Mouse (Mus musculus) lung, postnatal 10 days (tissue): ENCODE measurements around the gene Aff3.

ENCODE experiments used
- DNase-seq: peaks from one replicate; pipeline ENCODE4 v3.0.0; 2021

Gene Aff3

DNA sequence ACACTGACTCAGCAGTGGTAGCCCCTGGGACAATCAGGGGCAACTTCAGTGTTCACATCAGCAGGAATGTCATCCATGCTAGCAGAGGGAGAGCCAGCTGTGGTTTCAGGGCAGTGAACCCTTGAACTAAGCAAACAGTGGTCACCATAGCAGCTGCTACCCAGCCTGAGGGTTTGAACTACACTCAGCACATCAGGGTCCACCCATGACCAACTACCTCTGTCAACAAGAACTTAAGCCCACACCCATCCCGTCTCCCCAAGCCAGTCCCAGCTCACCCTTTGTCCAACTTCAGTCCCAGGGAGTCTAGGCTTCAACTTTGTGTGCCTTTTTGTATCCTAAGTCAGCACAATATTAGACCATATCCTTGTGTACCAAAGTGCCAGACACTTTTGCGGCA lies 176.9 kb downstream of the Aff3 start:
- DNase-seq = no peak

- DNase-seq = no peak
Measured at GRCm38 (mm10) chr1:38483191-38483590, 181.6 kb downstream of the Aff3 start.

- DNase-seq = peak; percentile 56
Measured at GRCm38 (mm10) chr1:38478246-38478743, 186.5 kb downstream of the Aff3 start.

DNA sequence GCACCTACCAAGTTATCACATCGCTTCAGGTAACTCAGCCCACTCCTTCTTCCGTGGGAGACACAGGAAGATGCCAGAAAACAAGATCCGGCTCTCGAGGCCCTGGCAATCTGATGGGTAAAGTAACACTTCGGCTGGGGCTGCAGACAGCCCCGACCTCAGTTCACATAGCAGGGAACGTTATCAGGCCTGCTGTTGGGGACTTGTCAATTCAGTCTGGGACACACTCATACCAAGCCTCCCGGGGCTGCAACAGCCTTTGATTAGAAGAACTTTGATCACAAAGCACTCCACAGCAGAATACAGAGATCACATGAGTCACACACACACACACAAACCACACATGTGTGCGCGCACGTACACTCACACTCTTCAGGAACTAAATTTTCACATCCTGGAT lies 193.9 kb downstream of the Aff3 start:
- DNase-seq = no peak

DNA sequence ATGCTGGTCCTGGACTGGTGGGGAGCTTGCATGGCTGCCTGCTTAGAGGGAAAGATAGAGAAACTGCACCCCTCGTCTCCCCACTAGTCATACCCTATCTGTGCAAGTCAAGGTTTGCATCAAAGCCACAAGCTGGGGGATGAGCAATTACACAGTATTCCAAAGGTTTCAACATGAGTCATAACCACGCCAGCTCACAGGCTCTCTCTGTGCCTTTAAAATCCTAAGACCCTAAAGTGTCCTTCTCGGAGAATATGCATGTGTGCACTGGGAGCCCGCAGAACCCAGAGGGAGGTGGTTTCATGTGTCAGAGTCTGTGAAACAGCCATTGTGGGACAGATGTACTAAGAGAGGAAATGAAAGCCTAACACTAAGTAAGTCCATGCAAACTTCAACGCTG lies 194.6 kb downstream of the Aff3 start:
- DNase-seq = no peak

GRCm38 (mm10) chr1:38467305-38468083 lies 197.3 kb downstream of the Aff3 start:
- no peak for DNase-seq

- no peak for DNase-seq
Measured at GRCm38 (mm10) chr1:38456719-38457269, 208.0 kb downstream of the Aff3 start.

DNA sequence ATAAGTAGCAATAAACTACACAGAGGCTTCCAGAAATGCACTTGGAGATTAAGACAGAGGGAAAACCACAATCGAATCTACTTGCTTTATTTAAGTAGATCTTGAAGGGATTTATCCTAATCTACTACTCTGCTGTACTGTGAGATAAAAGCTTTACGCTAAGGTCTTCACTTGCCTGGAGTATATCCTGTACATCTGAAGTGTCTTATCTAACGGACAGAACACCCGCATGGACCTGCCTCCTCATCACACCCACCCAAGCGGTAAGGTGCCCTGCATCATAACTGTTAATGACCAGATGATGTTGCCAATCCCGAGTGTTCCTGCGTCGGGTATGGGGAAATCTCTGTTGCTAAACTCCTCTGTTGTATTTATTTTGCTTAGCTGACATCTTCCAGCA lies 209.8 kb downstream of the Aff3 start:
- DNase-seq = no peak

DNA sequence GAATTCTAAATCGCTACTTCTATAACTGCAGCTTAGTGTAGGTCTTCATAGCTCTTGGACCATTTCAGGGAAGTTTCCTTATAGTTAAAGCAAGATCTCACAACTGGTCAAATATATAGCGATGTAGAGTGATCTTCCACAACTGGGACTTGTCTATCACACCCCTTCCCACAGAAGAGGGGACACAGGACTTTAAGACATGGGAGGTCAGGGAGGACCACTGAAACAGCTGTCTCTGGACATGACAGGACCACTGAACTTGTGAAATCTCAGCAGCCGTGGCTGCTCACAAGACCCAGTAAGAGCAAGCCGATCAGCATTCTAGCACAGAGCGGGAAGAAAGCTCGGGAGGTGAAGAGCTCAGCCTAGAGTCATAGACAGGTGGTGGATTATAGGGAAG lies 213.4 kb downstream of the Aff3 start:
- no peak for DNase-seq

- peak; percentile 55 for DNase-seq
Measured at GRCm38 (mm10) chr1:38450677-38451076, 214.1 kb downstream of the Aff3 start.

DNA sequence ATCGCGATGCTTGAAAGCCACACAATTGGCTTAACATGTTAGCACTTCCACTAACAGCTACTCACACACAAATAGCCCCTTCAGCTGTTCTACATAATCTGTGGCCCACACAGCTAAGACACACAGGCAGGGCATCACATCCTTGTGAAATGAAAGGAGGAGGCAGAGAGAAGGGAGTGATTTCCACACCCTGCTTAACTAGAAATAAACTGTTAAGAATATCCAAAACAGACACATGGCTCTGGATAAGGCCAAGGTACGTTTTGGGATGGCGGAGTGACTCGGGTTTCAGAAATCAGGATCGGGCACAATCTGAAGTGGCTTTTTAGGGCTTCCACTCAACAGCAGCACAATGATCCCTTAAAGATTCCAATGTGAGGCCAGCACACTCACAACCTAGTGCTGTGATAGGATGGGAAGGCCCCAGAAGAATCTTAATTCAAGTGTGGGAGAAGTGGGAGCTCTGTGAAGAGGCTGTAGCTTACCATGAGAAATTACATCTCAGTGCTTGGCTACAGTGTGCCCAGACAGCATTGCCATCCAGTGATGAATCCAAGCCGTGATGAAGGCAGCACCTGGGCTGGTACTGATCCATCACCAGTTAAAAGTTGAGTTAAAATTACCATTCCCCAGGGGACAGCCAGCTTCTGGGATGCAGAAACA lies 214.8 kb downstream of the Aff3 start:
- DNase-seq = no peak

DNA sequence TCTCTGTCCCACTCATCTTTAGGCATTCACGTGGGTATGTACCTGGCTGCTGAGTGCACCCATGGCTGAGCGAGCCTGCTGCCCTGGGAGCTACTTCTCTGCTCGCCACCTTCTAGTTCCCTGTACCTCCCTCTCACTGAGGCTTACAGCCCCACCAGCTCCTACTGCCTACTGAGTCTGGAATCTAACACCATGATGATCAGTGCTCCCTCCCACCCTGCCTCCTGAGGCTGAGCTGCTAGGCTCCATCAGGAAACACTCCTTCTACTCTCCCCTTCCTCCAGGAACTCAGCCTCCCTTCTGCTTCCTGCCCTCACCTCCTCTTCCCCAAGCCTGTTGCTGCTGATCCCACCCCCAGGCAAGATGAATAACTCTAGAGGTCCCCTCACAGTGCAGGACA lies 215.9 kb downstream of the Aff3 start:
- DNase-seq = no peak

DNA sequence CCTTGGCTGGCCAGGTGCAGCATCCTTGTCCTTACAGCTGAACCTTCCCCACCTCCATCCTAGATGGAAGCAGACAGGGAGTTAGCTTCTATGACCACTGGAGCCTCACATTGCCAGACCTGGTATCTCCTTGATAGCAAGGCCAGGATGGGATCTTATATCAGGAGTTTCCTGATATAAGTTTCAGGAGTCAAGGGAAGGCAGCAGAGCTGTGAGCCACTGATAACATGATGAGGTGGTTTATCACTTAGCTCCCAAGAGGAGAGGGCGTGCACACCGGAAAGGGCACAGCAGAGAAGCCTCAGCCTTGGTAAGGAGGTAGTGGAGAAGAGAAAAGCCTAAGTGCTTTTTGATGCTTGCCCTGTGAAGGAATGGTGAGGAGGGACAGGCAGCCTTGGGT lies 217.2 kb downstream of the Aff3 start:
- no peak for DNase-seq

DNA sequence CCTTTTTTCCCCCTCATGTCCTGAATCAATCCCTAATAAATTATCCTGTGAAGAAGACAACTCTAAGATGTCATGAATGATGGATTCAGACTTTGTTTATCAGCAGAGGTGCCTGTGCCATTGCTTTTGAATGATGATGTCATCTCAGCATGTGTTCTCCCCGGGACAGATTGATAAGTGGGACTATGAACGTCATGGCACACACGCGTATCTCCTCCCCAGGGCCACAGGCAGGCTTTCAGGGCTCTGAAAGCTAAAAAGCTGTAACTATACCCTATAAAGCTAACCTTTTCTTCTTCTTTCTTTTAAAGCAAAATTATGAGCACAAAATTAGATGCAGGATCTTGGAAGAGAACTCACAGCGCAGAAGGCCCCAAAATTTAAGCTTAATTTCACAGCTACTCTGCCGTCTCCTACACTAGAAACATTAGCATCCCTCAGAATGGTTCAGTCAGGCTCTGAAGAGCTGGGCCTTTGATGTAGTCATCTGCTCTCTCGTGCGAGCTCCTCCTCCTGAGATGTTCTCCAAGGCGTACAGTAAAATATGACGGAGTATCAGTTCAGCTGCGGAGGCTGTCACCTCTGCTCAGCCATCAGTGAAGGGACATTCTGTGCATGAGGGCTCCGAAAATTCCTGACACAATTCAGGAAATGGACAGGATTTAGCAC lies 218.5 kb downstream of the Aff3 start:
- no peak for DNase-seq

DNA sequence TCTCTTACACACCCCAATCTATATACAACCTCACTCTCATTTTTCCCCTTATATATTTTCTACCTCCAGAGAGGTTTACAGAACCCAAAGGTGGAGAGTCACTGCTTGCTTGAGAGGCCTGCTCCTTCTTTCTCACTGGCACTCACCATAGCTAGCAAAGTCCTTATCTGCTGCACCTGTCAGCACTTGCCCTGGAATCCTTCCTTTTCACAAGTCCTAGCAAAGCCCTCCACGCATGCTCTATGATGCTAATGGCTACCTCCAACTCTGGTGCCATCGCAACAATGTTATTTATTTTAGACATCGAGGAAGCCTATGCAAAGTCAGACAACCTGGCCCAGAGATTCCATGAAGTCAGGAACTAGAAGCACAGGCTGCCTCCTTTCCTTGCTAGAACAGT lies 221.9 kb downstream of the Aff3 start:
- no peak for DNase-seq

- DNase-seq = no peak
Measured at GRCm38 (mm10) chr1:38442479-38442878, 222.3 kb downstream of the Aff3 start.

- no peak for DNase-seq
Measured at GRCm38 (mm10) chr1:38441800-38442199, 223.0 kb downstream of the Aff3 start.

GRCm38 (mm10) chr1:38440471-38440815 lies 224.3 kb downstream of the Aff3 start:
- DNase-seq = peak; percentile 37

GRCm38 (mm10) chr1:38439751-38440470 lies 224.8 kb downstream of the Aff3 start:
- DNase-seq = peak; percentile 33

GRCm38 (mm10) chr1:38438447-38438846 lies 226.3 kb downstream of the Aff3 start:
- peak; percentile 31 for DNase-seq

GRCm38 (mm10) chr1:38437671-38438070 lies 227.1 kb downstream of the Aff3 start:
- DNase-seq = peak; percentile 22

DNA sequence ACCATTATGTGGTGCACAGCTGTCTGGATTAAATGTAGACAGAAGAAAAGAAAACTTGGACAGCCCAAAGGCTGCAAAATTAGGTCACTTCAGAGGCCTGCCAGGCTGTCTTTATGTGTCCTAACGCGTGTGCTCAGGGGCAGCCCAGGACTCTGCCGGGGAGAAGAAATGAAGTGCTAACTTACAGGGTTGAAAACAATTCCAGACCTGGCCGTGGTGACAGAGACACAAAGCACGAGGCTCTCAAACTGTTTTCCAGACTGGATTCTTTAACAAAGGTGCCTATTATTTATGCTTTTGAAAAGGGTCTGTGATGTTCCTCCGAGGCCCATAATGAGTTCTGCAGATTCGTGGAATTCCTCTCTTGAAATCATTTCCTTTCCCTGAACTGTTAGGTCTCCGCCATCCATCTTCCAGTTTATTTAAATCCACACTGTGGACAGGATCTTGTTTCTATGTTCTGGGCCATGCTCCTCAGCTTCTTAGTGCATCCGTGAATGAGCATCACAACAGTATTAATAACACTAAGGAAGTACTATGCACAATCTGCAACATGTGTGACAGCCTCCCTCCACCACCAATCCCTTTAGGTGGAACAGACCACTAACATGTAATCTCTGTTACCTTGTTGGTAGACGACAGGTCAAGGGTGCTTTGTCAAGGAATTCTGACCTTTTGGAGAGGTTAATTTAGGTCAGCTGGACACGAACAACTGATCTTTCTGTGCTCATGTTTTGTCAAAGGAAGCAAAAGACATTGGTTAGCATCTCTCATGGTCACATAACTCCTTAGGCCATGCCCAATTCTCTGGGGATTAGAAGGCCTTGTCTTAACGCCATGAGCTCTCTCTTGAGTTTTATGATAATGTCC lies 228.0 kb downstream of the Aff3 start:
- DNase-seq = peak; percentile 34
